Mouse (Mus musculus) intestine, postnatal 0 days (tissue): Measurements from ENCODE around the gene Pip5k1a. TPM values are rescaled to one million over a fixed set of nuclear protein-coding genes. Genes with fewer than 3 reads are reported as not detected.
A peak's percentile ranks its signal among the peaks of the same experiment; 100 is the strongest.
"Not testable (repeated sequence)": the region's sequence is repeated elsewhere in the genome, so short reads cannot be mapped to it uniquely, and the experiment has no call there.

Source experiments
- ATAC-seq: fragments of 200-750 bp; cut with Nextera tagmentation; 2 replicates; pipeline ENCODE4 v1.8.0; 2017; ENCODE audit warnings: mild to moderate bottlenecking, moderate TSS enrichment, moderate library complexity
- H3K27ac ChIP-seq: fragments of 300-500 bp; sonication (generic); 2 replicates; pipeline ENCODE4 v1.5.1; 2014; ENCODE audit warnings: mild to moderate bottlenecking, low read depth, low read length, moderate library complexity
- H3K27me3 ChIP-seq: fragments of 300-500 bp; sonication (generic); replicated peaks from 2 replicates; pipeline ENCODE4 v1.6.1; 2014; ENCODE audit warnings: low read length, mixed read lengths; ENCODE audit not compliant: control insufficient read depth, insufficient read depth
- H3K36me3 ChIP-seq: fragments of 300-500 bp; sonication (generic); 2 replicates; pipeline ENCODE4 v1.6.1; 2014; ENCODE audit warnings: mild to moderate bottlenecking, moderate library complexity; ENCODE audit not compliant: control insufficient read depth, insufficient read depth
- H3K4me1 ChIP-seq: fragments of 300-500 bp; sonication (generic); replicated peaks from 2 replicates; pipeline ENCODE4 v1.6.1; 2014; ENCODE audit warnings: antibody characterized with exemption, low read length, mixed read lengths; ENCODE audit not compliant: control insufficient read depth, insufficient read depth
- H3K4me2 ChIP-seq: fragments of 300-500 bp; sonication (generic); replicated peaks from 2 replicates; pipeline ENCODE4 v1.6.1; 2014; ENCODE audit warnings: low read depth, mild to moderate bottlenecking, moderate library complexity
- H3K4me3 ChIP-seq: fragments of 300-500 bp; sonication (generic); 2 replicates; pipeline ENCODE4 v1.5.1; 2014; ENCODE audit warnings: low read depth, low read length
- H3K9ac ChIP-seq: fragments of 300-500 bp; sonication (generic); 2 replicates; pipeline ENCODE4 v1.6.1; 2014; ENCODE audit warnings: mild to moderate bottlenecking, low read depth, low read length
- H3K9me3 ChIP-seq: fragments of 300-500 bp; sonication (generic); 2 replicates; pipeline ENCODE4 v1.6.1; 2016; ENCODE audit warnings: mixed run types; ENCODE audit not compliant: control insufficient read depth
- CTCF ChIP-seq: sonication (generic); IDR thresholded peaks from 2 replicates; pipeline ENCODE4 v1.5.1; 2016; ENCODE audit warnings: low read depth, mild to moderate bottlenecking, control low read depth, antibody characterized with exemption, moderate library complexity
- WGBS: fragments of 180-500 bp; shearing (Covaris S2); extraction: QIAGEN DNeasy Blood & Tissue Kit; methylation state at CpG from one replicate; pipeline ENCODE4 v1.1.7; 2014; 5-methylcytosine and 5-hydroxymethylcytosine counted together
- polyA plus RNA-seq: library from polyadenylated mRNA; unstranded; fragments of >200 nt; fragmentation: Nextera tagmentation; extraction: Ambion mirVana; gene quantifications from 2 replicates; pipeline ENCODE4 v1.2.1, GENCODE M21; 2015

Gene Pip5k1a
- polyA plus RNA-seq, 1 experiment from 2014 or later: 13.1 TPM

DNA sequence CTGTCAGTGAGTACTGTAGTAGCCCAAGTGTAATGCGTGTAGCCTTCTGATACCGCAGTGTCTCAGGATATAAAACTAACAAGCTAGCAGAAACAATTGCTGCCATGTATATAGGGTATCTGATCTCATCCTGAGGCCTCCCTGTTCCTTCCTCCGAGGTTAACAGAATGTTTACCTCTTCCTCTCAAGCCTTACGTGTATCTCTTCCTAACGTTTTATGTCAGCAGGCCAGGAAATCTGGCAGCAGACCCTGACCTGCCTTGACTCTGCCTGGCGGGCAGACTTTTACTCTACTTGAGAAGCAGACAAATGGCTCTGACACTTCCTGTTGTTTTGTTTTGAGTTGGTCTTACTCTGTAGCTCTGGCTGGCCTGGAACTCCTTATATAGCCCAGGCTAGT, 14.8 kb upstream of the Pip5k1a start:
- H3K4me2 ChIP-seq: no peak overlapping the region
- no peaks in the 10 kb centered on the region for H3K9me3 ChIP-seq
- peaks cover 47% of the 10 kb centered on the region for H3K36me3 ChIP-seq
- 68% methylated on average over 6 of the region's 6 CpGs for WGBS
- H3K4me1 ChIP-seq: no peaks in the 10 kb centered on the region
- H3K4me3 ChIP-seq: no peak overlapping the region
- no peak for TF ChIP-seq CTCF
- ATAC-seq: no peak
- no peak overlapping the region for H3K9ac ChIP-seq
- no peak overlapping the region for H3K27ac ChIP-seq
- H3K27me3 ChIP-seq: no peaks in the 10 kb centered on the region

DNA sequence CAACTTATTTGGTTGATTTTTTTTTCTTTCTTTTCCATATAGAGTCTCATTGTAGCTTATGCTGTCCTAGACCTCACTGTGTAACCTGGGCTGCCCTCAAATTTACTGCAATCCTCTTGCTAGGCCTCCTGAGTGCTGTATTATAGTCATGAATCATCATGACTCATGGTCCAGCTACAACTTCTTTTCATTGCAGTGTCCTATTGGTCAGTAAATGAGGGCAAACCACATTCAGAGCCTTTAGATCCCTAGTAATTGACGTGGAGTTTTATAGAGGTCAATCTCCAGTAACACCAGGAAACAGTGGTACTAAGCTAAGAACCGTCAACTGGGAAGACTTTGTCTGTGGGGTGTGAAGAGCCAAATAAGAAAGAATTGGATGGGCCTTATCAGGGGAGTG, 11.0 kb upstream of the Pip5k1a start:
- Histone ChIP-seq H3K9me3 (no peaks in the 10 kb centered on the region), H3K27ac (peak overlapping the region; percentile 2; the same call in 1 of the 2 replicates), H3K27me3 (no peaks in the 10 kb centered on the region), H3K4me2 (no peak overlapping the region), H3K4me3 (no peak overlapping the region), H3K4me1 (no peaks in the 10 kb centered on the region), H3K36me3 (peaks cover 62% of the 10 kb centered on the region), H3K9ac (no peak overlapping the region)
- ATAC-seq: peak; percentile 57; the same call in 1 of the 2 replicates
- 48% methylated on average over 2 of the region's 2 CpGs for WGBS
- TF ChIP-seq CTCF: no peak

DNA sequence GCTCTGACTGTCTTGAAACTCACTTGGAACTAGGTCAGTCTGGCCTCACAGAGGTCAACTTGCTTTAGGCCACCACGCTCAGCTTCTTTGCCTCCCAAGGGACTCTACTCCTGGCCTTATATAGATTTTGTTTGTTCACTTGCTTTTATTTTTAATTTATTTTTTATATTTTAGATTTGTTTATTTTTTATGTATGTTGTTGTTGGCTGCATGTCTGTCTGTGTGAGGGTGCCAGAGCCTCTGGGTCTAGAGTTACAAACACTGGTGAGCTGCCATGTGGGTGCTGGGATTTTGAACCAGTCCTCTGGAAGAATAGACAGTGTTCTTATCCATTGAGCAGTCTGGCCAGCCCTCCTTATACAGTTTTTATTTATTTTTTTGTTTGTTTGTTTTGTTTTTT, 6.0 kb upstream of the Pip5k1a start:
- Histone ChIP-seq H3K27me3 (no peaks in the 10 kb centered on the region), H3K36me3 (peaks cover 15% of the 10 kb centered on the region), H3K4me1 (no peaks in the 10 kb centered on the region), H3K9me3 (no peaks in the 10 kb centered on the region), H3K9ac (no peak overlapping the region), H3K4me3 (no peak overlapping the region), H3K27ac (no peak overlapping the region), H3K4me2 (no peak overlapping the region)
- TF ChIP-seq CTCF: no peak
- WGBS: 86% methylated on average over 1 of the region's 1 CpGs
- no peak for ATAC-seq

DNA sequence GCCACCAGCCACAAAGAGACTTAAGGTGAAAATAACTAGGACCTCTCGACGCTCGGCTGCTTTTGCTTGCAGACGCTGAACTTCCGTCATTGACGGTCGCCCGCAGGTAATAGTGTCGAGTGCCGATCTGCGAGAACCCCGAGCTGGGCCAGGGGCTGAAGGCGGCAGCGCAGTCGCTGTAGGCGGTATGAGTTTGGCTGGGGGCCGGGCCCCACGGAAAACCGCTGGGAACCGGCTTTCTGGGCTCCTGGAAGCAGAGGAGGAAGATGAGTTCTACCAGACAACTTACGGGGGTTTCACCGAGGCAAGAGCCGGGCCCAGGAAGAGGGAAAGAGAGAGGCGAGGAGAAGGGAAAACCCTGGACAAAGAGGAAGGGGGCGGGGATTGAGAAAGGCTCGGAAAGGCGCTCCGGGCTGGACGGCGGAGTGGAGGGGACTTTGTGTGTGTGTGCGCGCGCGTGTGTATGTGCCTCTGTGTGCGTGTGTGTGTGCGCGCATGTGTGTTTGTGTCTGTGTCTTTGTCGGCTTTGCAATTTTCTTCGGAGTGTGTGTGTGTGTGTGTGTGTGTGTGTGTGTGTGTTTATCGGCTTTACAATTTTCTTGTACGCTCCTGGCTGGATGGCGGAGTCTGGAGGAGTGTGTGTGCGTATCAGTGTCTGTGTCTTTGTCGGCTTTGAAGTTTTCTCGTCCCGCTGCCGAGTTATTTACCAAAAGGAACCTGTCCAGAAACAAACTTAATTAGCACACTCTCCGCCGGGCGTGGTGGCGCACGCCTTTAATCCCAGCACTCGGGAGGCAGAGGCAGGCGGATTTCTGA, 4.4 kb upstream of the Pip5k1a start, which contains the start of gene Vps72:
Gene Vps72 (plus strand): TSS at position 112 of the 816 bp plus-strand sequence.
- WGBS: under 1% methylated on average over 54 of the region's 54 CpGs
- no peak for TF ChIP-seq CTCF
- Histone ChIP-seq H3K36me3 (peaks cover 14% of the 10 kb centered on the region), H3K9me3 (no peaks in the 10 kb centered on the region), H3K4me3 (peak within 1 kb of the TSS; percentile 72), H3K27ac (peak within 1 kb of the TSS; percentile 90), H3K27me3 (no peaks in the 10 kb centered on the region), H3K4me2 (peak within 1 kb of the TSS; percentile 56), H3K9ac (peak within 1 kb of the TSS; percentile 76), H3K4me1 (no peaks in the 10 kb centered on the region)
- ATAC-seq: peak; percentile 59

DNA sequence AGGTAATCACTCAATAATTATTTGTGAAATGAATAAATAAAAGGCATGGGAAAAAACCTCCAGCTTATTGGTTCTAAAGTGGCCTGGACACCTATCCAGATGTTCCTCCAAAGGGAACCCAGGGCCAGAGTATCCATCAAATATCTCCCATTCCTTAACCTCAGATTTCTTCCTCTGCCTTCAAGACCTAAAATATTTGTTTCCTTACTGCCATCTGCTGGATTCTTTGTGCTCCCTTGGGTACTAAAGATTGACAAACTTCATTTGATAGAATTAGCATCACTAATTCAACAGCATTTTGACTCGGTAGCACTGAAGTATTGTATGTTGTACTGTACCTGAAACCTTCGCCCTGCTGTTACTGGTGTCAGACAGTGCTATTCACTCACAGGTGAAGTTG, 1.2 kb upstream of the Pip5k1a start:
- H3K9ac ChIP-seq: no peak overlapping the region
- H3K4me1 ChIP-seq: no peaks in the 10 kb centered on the region
- H3K27ac ChIP-seq: no peak overlapping the region
- peak; percentile 54 for TF ChIP-seq CTCF
- no peak for ATAC-seq
- H3K4me3 ChIP-seq: no peak overlapping the region
- no peaks in the 10 kb centered on the region; the same call in 1 of the 2 replicates for H3K36me3 ChIP-seq
- 58% methylated on average over 2 of the region's 2 CpGs for WGBS
- H3K27me3 ChIP-seq: no peaks in the 10 kb centered on the region
- no peaks in the 10 kb centered on the region for H3K9me3 ChIP-seq
- no peak overlapping the region for H3K4me2 ChIP-seq

DNA sequence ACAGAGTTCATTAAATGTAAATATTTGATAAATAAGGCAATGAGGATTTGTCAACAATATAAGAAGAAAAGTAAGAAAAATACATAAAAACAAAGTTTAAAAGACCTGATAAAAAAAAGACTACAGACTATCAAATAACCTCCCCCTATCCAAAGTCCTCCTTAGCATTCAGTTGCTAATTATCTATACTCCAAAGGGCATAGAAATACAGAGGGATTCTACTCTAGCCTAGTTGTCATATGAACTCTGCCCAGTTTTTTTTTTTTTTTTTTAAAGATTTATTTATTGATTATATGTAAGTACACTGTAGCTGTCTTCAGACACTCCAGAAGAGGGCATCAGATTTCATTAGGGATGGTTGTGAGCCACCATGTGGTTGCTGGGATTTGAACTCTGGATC, 578 bp upstream of the Pip5k1a start:
- H3K4me3 ChIP-seq: peak overlapping the region; percentile 86
- peak overlapping the region; percentile 87; the same call in 1 of the 2 replicates for H3K27ac ChIP-seq
- not testable (repeated sequence) for H3K9ac ChIP-seq, H3K9me3 ChIP-seq, H3K36me3 ChIP-seq, H3K27me3 ChIP-seq, H3K4me1 ChIP-seq
- H3K4me2 ChIP-seq: peak overlapping the region; percentile 72
- ATAC-seq: peak; percentile 71
